Mouse (Mus musculus) lung, embryonic 15.5 days (tissue): Measurements from ENCODE around the gene Ptpre. TPM values are rescaled to one million over a fixed set of nuclear protein-coding genes. Genes with fewer than 3 reads are reported as not detected.

Experiments
- ATAC-seq: fragments of 200-750 bp; cut with Nextera tagmentation; 2 replicates; pipeline ENCODE4 v1.8.0; 2017; ENCODE audit warnings: moderate number of reproducible peaks, borderline replicate concordance; ENCODE audit not compliant: low FRiP score, low TSS enrichment; ENCODE audit errors: extremely low read depth
- H3K27ac ChIP-seq: fragments of 300-500 bp; sonication (generic); 2 replicates; pipeline ENCODE4 v1.5.1; 2015; ENCODE audit warnings: moderate library complexity, mild to moderate bottlenecking, inconsistent platforms
- H3K27me3 ChIP-seq: fragments of 300-500 bp; sonication (generic); 2 replicates; pipeline ENCODE4 v1.6.1; 2015; ENCODE audit warnings: inconsistent platforms
- H3K36me3 ChIP-seq: fragments of 300-500 bp; sonication (generic); 2 replicates; pipeline ENCODE4 v1.6.1; 2015; ENCODE audit warnings: inconsistent platforms
- H3K4me1 ChIP-seq: fragments of 300-500 bp; sonication (generic); 2 replicates; pipeline ENCODE4 v1.6.1; 2015; ENCODE audit warnings: inconsistent platforms
- H3K4me2 ChIP-seq: fragments of 300-500 bp; sonication (generic); 2 replicates; pipeline ENCODE4 v1.6.1; 2015; ENCODE audit warnings: inconsistent platforms, mild to moderate bottlenecking, moderate library complexity
- H3K4me3 ChIP-seq: fragments of 300-500 bp; sonication (generic); 2 replicates; pipeline ENCODE4 v1.5.1; 2015; ENCODE audit warnings: mild to moderate bottlenecking, inconsistent platforms
- H3K9ac ChIP-seq: fragments of 300-500 bp; sonication (generic); 2 replicates; pipeline ENCODE4 v1.6.1; 2015; ENCODE audit warnings: inconsistent platforms
- H3K9me3 ChIP-seq: fragments of 300-500 bp; sonication (generic); 2 replicates; pipeline ENCODE4 v1.6.1; 2016; ENCODE audit warnings: inconsistent platforms
- WGBS: fragments of 180-500 bp; shearing (Covaris S2); methylation state at CpG from one replicate; pipeline ENCODE4 v1.1.7; 2015; 5-methylcytosine and 5-hydroxymethylcytosine counted together
- microRNA counts: library from miRNA; unstranded; fragments of <30 nt; microRNA quantifications from one replicate; lab custom pipeline; 2016
- microRNA-seq: library from miRNA; unstranded; fragments of <30 nt; microRNA quantifications from one replicate; pipeline ENCODE4, GENCODE M21; 2016
- polyA plus RNA-seq: library from polyadenylated mRNA; unstranded; fragments of >200 nt; fragmentation: Nextera tagmentation; extraction: Ambion mirVana; gene quantifications from 2 replicates; pipeline ENCODE4 v1.2.1, GENCODE M21; 2015

Gene Ptpre
- polyA plus RNA-seq, 1 experiment from 2014 or later = 2.2 TPM

GRCm38 (mm10) chr7:135728038-135728437 lies 190.8 kb downstream of the Ptpre start:
- H3K4me3 ChIP-seq = no peak overlapping the region
- H3K9me3 ChIP-seq = no peaks in the 10 kb centered on the region
- H3K27ac ChIP-seq = no peak overlapping the region
- H3K9ac ChIP-seq = no peak overlapping the region
- H3K4me1 ChIP-seq = peaks cover 17% of the 10 kb centered on the region
- H3K27me3 ChIP-seq = no peaks in the 10 kb centered on the region
- no peaks in the 10 kb centered on the region for H3K36me3 ChIP-seq
- 75% methylated on average over 12 of the region's 12 CpGs for WGBS
- no peak for ATAC-seq
- no peak overlapping the region for H3K4me2 ChIP-seq

- no peak overlapping the region for H3K4me2 ChIP-seq
- no peak overlapping the region for H3K4me3 ChIP-seq
- H3K9ac ChIP-seq = no peak overlapping the region
- 82% methylated on average over 5 of the region's 5 CpGs for whole genome bisulfite sequencing
- no peaks in the 10 kb centered on the region for H3K9me3 ChIP-seq
- H3K27me3 ChIP-seq = no peaks in the 10 kb centered on the region
- H3K4me1 ChIP-seq = peaks cover 15% of the 10 kb centered on the region
- ATAC-seq = no peak
- no peak overlapping the region for H3K27ac ChIP-seq
- H3K36me3 ChIP-seq = no peaks in the 10 kb centered on the region
Measured at GRCm38 (mm10) chr7:135734379-135734778, 197.1 kb downstream of the Ptpre start.

- 0 out of 2 replicates have a peak, but pooled peaks have one; percentile 46 for ATAC-seq
- Histone ChIP-seq H3K4me3 (no peak overlapping the region), H3K9ac (no peak overlapping the region), H3K4me2 (peak overlapping the region; percentile 52), H3K9me3 (no peaks in the 10 kb centered on the region), H3K4me1 (peaks cover 15% of the 10 kb centered on the region), H3K27me3 (no peaks in the 10 kb centered on the region), H3K36me3 (no peaks in the 10 kb centered on the region), H3K27ac (peak overlapping the region; percentile 67)
- 56% methylated on average over 9 of the region's 9 CpGs for WGBS
Measured at GRCm38 (mm10) chr7:135734911-135735646, 197.8 kb downstream of the Ptpre start.

MicroRNA genes within 50 kb of the gene (microRNA counts, 519-probe panel; counts per million panel counts)
- 2,451 counts per million, percentile 46 among the panel's probes with 10 or more counts for microRNA mmu-miR-1962 (lab: Ali Mortazavi, UCI)

Small RNA genes lying within 50 kb of the gene (microRNA-seq; reads per million reads assigned to microRNA genes)
- not detected for gene Mir1962

Other genes starting within 250 kb of the Ptpre start
- not detected in 2 replicates for gene Foxi2, start 127.2 kb upstream of the Ptpre start, polyA plus RNA-seq
- 0.04 TPM in 1 of 2 replicates, not detected in the other for gene Clrn3, start 8.8 kb upstream of the Ptpre start, polyA plus RNA-seq
- gene Mki67, start 178.9 kb downstream of the Ptpre start, polyA plus RNA-seq = 56.6 and 59.4 TPM in 2 replicates